Mouse (Mus musculus): ENCODE measurements around the gene Enpp3.

The Enpp3 gene

DNA sequence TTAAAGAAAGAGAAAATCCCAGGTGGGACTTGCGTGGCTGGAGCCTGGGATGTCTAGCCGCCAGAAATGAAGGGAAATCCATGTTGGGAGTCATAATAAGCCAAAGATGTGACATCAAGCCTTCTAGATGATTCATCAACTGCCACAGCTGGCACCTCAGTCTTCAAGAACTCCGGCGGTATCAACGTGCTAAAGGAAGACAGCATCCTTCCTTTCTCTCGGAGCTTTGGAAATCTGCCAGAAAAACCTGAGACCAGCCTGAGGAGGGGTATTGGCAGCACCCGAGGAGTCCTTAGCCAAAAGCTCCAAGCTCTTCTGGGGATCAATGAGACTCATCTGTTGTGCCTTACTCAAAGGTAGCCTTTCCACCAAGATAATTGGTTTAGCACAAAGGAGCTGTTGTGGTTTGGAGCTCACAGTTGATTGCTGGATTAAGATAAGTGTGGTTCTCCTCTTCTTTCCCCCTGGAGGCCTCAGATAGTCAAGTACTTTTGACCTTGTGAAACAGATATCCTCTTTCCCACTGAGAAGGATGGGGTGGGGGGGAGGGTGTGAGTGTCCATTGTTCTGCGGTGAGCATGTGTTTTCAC is 84.2 kb downstream of the Enpp3 start:
- no peak for DNase-seq

DNA sequence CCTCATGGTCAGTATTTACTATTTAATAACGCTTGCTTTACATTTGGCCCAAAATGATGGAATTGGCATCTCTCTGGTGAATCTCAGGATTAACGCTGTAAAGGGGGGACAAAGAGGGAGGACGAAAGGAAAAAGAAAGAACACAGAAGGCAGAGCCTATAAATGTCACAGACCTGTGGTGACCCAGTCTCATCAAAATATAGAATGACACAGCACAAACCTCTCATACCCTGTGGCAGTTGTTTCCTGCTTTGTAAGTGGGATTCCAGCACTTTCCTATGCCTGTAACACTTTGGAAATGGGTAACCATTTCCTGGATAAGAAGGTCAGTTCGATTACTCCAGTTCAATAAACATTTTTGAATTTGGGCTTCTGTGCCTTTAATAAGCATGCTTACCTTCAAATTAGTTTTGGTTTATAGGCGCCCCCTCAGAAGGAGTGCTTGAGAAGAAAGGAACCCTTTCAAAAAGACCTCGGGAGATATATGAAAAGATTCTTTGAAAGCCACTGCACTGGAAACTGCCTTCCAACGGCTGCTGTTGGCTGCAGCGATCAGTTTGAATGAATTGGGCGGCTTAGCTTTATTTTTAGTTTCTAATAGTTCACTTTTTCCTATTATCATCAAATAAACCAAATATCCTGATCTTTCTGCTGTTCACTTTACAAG is 87.6 kb downstream of the Enpp3 start:
- DNase-seq, result no peak

DNA sequence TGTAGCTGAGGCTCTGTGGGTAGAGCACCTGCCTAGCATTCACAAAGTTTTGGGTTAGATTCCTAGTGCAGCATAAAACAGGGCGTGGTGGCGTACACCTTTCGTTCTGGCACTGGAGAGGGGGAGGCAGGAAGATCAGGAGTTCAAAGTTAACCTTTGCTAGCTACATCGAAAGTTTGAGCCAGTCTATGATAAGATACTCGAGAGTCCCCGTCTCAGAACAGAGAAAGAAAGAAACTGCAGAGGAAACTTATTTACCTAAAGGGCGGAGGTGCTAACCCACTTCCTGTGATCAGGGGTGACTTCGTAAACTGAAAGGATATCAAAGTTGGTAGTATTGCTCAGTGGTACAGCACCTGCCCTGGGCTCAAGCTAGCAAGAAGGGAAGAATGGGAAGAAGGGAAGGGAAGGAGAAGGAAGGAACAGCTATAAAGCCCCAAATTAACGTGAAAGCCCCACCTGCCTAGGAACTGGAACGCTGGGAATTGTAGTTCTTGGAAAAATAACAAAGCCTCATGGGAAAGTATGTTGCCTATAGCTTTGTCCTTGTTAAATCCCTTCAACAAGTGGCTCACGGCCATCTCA is 88.3 kb downstream of the Enpp3 start:
- no peak for DNase-seq

DNA sequence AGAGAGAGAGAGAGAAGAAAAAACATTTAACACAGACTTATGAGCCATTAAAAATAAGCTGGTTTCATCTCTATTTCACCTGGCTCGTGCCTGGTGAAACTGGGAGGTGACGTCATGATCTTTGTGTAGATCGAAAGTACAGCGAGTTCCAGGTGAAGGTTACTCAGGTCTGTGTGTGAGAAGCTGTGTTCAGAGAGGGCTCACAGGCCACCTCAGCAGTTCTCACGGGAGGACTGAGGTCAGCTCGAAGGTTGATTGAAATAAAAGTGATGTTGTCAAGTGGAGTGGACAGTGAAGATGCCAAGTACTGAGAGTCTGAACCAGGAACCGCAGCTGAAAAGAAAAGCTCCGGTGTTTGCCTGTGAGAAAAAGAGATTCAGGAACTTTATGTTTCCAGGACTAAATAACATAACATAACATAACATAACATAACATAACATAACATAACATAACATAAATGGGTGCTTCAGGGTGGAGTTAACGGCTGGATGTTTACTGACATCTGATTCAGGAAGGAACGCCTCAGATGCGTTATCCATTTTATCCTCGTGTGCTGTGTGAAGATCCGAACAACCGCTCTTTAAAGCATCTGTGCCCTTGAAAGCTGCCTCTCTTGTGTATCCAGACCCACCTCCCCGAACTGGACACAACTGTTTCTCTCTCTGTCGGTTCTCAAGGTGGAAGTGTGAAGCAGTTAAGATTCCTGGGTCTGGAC is 88.9 kb downstream of the Enpp3 start:
- no peak for DNase-seq

DNA sequence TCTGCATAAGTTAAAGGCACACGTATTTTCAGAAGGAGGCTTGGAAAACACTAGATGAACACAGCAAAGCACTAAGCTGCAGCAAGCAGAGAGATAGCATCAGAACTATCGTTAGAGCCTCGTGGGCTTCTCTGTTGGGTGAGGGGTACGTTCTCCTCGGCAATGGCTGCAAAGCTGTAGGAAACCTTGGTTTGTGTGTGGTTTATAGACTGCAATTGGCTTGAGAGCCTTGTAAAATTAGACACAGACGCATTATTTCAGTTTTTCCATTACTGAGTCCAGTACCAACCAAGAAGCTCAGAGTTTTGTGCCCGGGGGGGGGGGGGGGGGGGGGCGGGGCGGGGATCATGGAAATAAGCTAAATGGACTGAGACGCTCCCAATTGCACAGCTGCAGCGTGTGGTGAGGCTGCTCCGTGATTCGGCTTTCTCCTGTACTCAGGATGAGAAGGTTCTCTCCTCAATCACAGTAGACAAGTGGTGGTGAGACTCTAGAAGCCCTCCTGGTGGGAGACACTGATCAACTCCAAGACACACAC is 99.6 kb downstream of the Enpp3 start:
- DNase-seq, result no peak

DNA sequence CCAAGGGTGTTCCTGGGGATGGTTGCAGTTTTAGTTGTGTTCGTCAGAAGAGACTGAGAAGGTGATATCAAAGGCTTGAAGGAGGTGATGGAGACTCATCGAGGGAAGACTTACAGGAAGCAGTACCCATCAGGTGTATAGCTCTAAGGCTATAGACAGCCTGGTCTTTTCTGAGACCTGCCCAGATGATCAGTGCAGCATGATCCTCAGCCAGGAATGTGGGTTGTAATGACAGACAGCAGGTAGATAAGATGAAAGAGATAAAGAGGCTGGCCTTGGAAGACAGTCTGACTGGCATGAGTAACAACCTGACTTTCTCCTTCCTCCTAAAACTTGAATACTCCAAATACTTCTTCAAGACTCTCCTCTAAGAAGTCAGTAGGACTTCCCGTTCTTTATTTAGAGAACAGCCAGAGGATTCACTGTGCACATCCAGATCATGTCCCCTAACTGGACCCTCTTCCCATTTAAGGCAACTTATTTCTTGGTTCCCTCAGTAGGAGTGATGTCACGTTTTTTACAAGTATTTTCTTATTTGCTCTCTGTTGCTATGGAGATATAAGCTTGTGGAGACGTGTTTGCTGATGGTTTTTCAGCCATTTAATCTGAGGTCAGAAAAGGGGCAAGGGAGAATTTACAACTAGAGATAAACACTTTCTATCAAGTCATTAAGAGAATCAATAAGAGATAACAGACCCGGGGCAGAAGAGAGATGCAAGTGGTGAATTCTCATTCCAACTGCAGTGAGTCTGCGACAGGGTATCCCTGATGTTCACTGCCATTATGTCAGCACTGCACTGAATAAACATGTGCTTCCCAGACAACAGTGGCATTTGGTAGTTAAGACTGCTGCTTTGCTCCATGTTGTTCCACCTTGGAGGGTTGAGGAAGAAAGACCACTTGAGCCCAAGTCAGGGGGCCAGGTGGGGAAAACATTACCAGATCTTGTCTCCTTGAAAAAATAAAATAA is 101.1 kb downstream of the Enpp3 start:
- DNase-seq, result no peak

DNA sequence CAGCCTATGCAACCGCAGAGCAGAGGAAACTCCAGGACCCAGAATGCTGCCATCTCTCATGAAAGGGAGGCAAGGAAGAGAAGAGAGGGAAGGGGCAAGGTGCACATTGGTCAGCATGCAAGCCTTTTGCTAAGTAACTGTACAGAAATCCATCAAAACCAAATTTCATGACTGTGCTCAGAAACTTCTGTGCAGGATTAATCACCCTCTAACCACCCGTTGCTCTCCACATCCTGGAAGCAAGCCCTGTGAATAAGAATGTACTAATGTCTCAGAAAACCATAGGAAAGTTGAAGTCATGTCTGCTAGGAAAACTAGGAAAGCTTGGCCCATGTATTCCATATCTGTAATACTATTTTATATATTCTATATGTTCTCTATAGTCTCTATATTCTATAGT is 103.5 kb downstream of the Enpp3 start:
- DNase-seq, result no peak

DNA sequence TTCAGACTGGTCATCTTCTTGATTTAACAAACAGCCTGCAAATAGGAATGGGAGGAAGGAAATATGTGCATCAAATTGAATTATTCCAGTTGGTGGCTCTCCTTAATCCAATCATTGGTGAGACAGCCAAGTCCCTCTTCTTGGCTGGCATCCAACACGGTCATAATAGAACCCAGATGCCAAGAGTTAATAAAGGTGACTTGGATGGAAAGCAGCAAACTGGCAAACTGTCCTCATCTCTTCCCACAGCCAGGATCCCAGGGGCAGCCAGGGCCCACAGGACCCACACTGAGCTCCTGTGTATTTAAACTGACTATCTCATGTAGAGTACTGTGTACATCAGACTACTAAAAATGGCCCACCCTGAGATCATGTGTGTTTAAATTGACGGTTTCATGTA is 104.2 kb downstream of the Enpp3 start:
- peak; percentile 9 to 45 for DNase-seq

DNA sequence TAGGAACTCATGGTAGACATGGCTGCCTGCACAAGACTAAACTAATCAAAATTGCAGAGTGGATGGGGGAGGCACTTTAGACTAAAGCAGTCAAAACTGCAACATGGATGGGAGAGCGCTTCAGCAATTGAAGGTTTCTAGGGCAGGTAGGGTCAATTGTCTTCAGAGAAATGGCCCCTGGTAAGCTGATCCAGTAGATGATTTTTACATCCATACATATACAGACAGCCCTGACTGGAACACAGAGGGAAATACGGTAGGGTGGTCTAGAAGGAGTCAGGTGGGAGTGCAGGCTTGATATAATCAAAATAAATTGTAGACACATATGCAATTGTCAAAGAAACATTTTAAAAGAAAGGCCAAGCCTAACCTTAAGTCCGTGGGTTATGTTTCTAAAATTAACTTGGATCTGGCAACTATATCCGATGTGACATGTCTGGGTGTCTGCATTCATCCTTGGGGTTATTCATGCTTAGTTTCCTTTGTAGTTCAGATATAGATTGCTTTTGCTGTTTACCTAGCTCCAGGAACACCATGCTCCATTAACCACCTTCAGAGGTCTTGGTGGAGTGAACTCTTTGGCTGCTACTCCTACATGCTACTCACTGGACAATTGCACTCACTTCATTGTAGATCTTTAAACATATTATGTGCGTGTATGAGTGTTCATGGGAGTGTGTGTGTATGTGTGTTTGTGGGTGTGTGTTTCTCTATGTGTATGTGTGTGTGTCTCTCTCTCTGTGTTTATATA is 107.4 kb downstream of the Enpp3 start:
- DNase-seq, result no peak

DNA sequence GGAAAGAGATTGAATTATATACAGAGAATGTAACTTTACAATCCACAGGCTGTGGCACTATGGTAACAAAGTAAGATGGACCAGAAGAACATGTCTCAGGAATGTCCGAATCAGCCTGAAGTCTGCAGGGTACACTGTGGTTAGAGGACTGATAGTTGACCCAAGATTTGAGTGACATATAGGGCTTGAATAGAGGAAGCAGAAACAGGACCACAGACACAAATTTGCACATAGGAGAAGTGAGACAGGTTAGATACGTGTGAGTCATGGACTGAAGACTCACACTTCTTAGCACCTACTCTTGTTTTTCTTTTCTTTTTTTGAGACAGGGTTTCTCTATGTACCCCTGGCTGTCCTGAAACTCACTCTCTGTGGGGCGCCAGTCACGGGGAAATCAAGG is 115.1 kb downstream of the Enpp3 start:
- no peak for DNase-seq

DNA sequence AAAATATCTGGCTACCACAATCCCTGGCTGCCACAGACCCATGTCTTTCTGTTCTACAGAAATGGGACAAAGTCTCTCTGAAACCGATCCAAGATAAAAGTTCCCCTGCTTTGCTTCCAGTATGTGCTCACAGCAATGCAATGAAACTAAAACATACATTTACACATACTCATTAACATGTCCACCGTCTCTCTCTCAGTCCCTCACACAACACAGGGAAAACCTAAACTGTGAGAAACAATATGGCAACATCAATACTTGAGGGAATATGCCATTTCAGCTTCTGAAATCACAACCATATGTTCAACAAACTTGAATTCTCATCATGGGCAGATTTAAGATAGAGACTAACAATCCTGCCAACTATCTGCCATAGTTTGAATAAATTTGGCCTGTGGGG is 117.4 kb downstream of the Enpp3 start:
- no peak for DNase-seq
